Mouse (Mus musculus): ENCODE measurements around the gene Nfe2.

DNA sequence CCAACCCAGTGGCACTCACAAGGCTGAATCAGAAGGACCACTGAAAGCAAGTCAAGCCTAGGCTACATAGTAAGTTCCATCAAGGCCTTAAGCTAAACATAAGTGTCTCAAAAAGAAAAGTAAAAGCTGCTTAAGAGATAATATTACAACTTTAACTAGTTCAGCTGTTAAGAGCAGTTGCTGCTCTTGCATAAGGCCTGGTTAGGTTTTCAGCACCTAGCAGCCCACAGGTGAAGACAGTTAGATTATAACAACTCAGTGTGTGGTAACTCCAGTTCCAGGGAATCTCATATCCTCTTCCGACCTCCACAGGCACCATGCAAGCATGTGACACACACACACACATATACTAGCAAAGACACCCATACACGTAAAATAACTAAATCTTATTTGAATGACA lies 30.6 kb downstream of the Nfe2 start:
- no peak for TF ChIP-seq CTCF (conservative IDR thresholded peaks at IDR 0.05 in 1 of 2, IDR thresholded peaks at IDR 0.05 in 1 of 2; ENCODE audit: low read depth in 2 of 2, low read length in 2 of 2)
- no peak for TF ChIP-seq POLR2A (IDR thresholded peaks at IDR 0.05; ENCODE audit: low read depth, low read length)
- TF ChIP-seq TCF12 (IDR thresholded peaks at IDR 0.05; ENCODE audit: low read depth, low read length) = no peak
- no peak for TF ChIP-seq ZKSCAN1 (IDR thresholded peaks at IDR 0.05; ENCODE audit: borderline replicate concordance, low read depth, low read length)
- TF ChIP-seq USF1 (IDR thresholded peaks at IDR 0.05; ENCODE audit: low read depth, low read length) = no peak
- no peak for TF ChIP-seq MEF2A (IDR thresholded peaks at IDR 0.05; ENCODE audit: borderline replicate concordance, low read depth, low read length)
- TF ChIP-seq HCFC1 (IDR thresholded peaks at IDR 0.05; ENCODE audit: low read depth, low read length) = no peak
- TF ChIP-seq MXI1 (IDR thresholded peaks at IDR 0.05; ENCODE audit: low read depth, low read length) = no peak
- no peak for TF ChIP-seq CHD2 (IDR thresholded peaks at IDR 0.05; ENCODE audit: low read length)
- TF ChIP-seq ZNF384 (IDR thresholded peaks at IDR 0.05; ENCODE audit: low read depth, low read length) = no peak
- no peak for TF ChIP-seq ZC3H11A (IDR thresholded peaks at IDR 0.05; ENCODE audit: low read depth, low read length)
- no peak for TF ChIP-seq SMC3 (IDR thresholded peaks at IDR 0.05; ENCODE audit: low read depth, low read length)

Measured in CH12.LX (cell line).